Mouse (Mus musculus) forebrain, embryonic 12.5 days (tissue): ENCODE measurements at regions not wholly inside any gene's neighbourhood (a gene's known extent, or its start where the extent isn't known, plus 50 kb on each side); places are given as distances from the start of the nearest gene placed in this dataset.

Source experiments
- ATAC-seq: fragments of 200-750 bp; cut with Nextera tagmentation; 2 replicates; pipeline ENCODE4 v1.8.0; 2017; ENCODE audit warnings: moderate TSS enrichment; ENCODE audit not compliant: low FRiP score
- H3K27ac ChIP-seq: fragments of 300-500 bp; sonication (generic); 2 replicates; pipeline ENCODE4 v1.5.1; 2016; ENCODE audit warnings: mild to moderate bottlenecking
- H3K27me3 ChIP-seq: fragments of 300-500 bp; sonication (generic); 2 replicates; pipeline ENCODE4 v1.6.1; 2016; ENCODE audit warnings: mild to moderate bottlenecking
- H3K36me3 ChIP-seq: fragments of 300-500 bp; sonication (generic); replicated peaks from 2 replicates; pipeline ENCODE4 v1.6.1; 2016; ENCODE audit warnings: mild to moderate bottlenecking
- H3K4me1 ChIP-seq: fragments of 300-500 bp; sonication (generic); 2 replicates; pipeline ENCODE4 v1.6.1; 2016
- H3K4me2 ChIP-seq: fragments of 300-500 bp; sonication (generic); 2 replicates; pipeline ENCODE4 v1.6.1; 2016; ENCODE audit warnings: mild to moderate bottlenecking, moderate library complexity
- H3K4me3 ChIP-seq: fragments of 300-500 bp; sonication (generic); replicated peaks from 2 replicates; pipeline ENCODE4 v1.5.1; 2016; ENCODE audit warnings: mild to moderate bottlenecking
- H3K9ac ChIP-seq: fragments of 300-500 bp; sonication (generic); 2 replicates; pipeline ENCODE4 v1.6.1; 2016; ENCODE audit warnings: mild to moderate bottlenecking
- H3K9me3 ChIP-seq: fragments of 300-500 bp; sonication (generic); 2 replicates; pipeline ENCODE4 v1.6.1; 2016
- WGBS: fragments of 180-500 bp; shearing (Covaris S2); methylation state at CpG from one replicate; pipeline ENCODE4 v1.1.7; 2016; 5-methylcytosine and 5-hydroxymethylcytosine counted together

- no peak for ATAC-seq
- Histone ChIP-seq H3K27me3 (no peaks in the 10 kb centered on the region), H3K9me3 (0 out of 2 replicates have a peak, but pooled peaks cover 3% of the 10 kb centered on the region), H3K4me3 (no peak overlapping the region), H3K4me2 (no peak overlapping the region), H3K36me3 (no peaks in the 10 kb centered on the region), H3K9ac (no peak overlapping the region), H3K27ac (peak overlapping the region; percentile 33), H3K4me1 (peaks cover 24% of the 10 kb centered on the region)
- 67% methylated on average over 10 of the region's 10 CpGs for WGBS
Observed at GRCm38 (mm10) chr12:79905828-79906737, 206.7 kb downstream of the Zfp36l1 start.

- no peak for ATAC-seq
- Histone ChIP-seq H3K27ac (no peak overlapping the region), H3K36me3 (no peaks in the 10 kb centered on the region), H3K9me3 (0 out of 2 replicates have a peak, but pooled peaks cover 4% of the 10 kb centered on the region), H3K9ac (no peak overlapping the region), H3K4me3 (no peak overlapping the region), H3K27me3 (no peaks in the 10 kb centered on the region), H3K4me1 (peaks cover 14% of the 10 kb centered on the region), H3K4me2 (no peak overlapping the region)
- 66% methylated on average over 2 of the region's 2 CpGs for WGBS
Observed at GRCm38 (mm10) chr12:79904913-79905549, 207.8 kb downstream of the Zfp36l1 start.

GRCm38 (mm10) chr12:79902761-79903160 lies 210.1 kb downstream of the Zfp36l1 start:
- Histone ChIP-seq H3K27ac (peak overlapping the region; percentile 62; the same call in 1 of the 2 replicates), H3K4me1 (peaks cover 27% of the 10 kb centered on the region)
- WGBS = 80% methylated on average over 7 of the region's 7 CpGs

GRCm38 (mm10) chr12:79902163-79902562 lies 210.7 kb downstream of the Zfp36l1 start:
- ATAC-seq = no peak
- 45% methylated on average over 7 of the region's 7 CpGs for WGBS
- H3K27ac ChIP-seq = peak overlapping the region; percentile 62

More at GRCm38 (mm10) chr12:79902761-79903160, 210.1 kb downstream of the Zfp36l1 start:
- H3K9ac ChIP-seq = no peak overlapping the region
- ATAC-seq = no peak
- no peak overlapping the region for H3K4me3 ChIP-seq
- no peaks in the 10 kb centered on the region for H3K36me3 ChIP-seq
- H3K9me3 ChIP-seq = 0 out of 2 replicates have a peak, but pooled peaks cover 9% of the 10 kb centered on the region
- no peaks in the 10 kb centered on the region for H3K27me3 ChIP-seq
- no peak overlapping the region for H3K4me2 ChIP-seq

GRCm38 (mm10) chr12:79898198-79898930 lies 214.4 kb downstream of the Zfp36l1 start:
- no peak for ATAC-seq
- peak overlapping the region; percentile 77 for H3K27ac ChIP-seq
- H3K27me3 ChIP-seq = no peaks in the 10 kb centered on the region
- no peak overlapping the region for H3K4me2 ChIP-seq
- H3K4me3 ChIP-seq = no peak overlapping the region
- no peaks in the 10 kb centered on the region for H3K36me3 ChIP-seq
- 11% methylated on average over 12 of the region's 12 CpGs for WGBS
- 0 out of 2 replicates have a peak, but pooled peaks cover 7% of the 10 kb centered on the region for H3K9me3 ChIP-seq
- H3K4me1 ChIP-seq = peaks cover 48% of the 10 kb centered on the region
- H3K9ac ChIP-seq = no peak overlapping the region

More at GRCm38 (mm10) chr12:79902163-79902562, 210.7 kb downstream of the Zfp36l1 start:
- no peak overlapping the region for H3K9ac ChIP-seq
- no peak overlapping the region for H3K4me3 ChIP-seq
- no peak overlapping the region for H3K4me2 ChIP-seq
- H3K9me3 ChIP-seq = 0 out of 2 replicates have a peak, but pooled peaks cover 7% of the 10 kb centered on the region
- no peaks in the 10 kb centered on the region for H3K27me3 ChIP-seq
- peaks cover 26% of the 10 kb centered on the region for H3K4me1 ChIP-seq
- H3K36me3 ChIP-seq = no peaks in the 10 kb centered on the region

- Histone ChIP-seq H3K36me3 (no peaks in the 10 kb centered on the region), H3K4me3 (no peak overlapping the region), H3K27me3 (no peaks in the 10 kb centered on the region), H3K4me2 (no peak overlapping the region), H3K9me3 (0 out of 2 replicates have a peak, but pooled peaks cover 7% of the 10 kb centered on the region), H3K27ac (peak overlapping the region; percentile 76), H3K4me1 (peaks cover 41% of the 10 kb centered on the region), H3K9ac (0 out of 2 replicates have a peak overlapping the region, but pooled peaks have one; percentile 18)
- ATAC-seq = peak; percentile 43; the same call in 1 of the 2 replicates
- 16% methylated on average over 6 of the region's 6 CpGs for WGBS
Observed at GRCm38 (mm10) chr12:79895975-79896374, 216.8 kb downstream of the Zfp36l1 start.

- no peak overlapping the region for H3K4me2 ChIP-seq
- peaks cover 45% of the 10 kb centered on the region for H3K4me1 ChIP-seq
- H3K27ac ChIP-seq = peak overlapping the region; percentile 50; the same call in 1 of the 2 replicates
- H3K27me3 ChIP-seq = no peaks in the 10 kb centered on the region
- H3K9me3 ChIP-seq = 0 out of 2 replicates have a peak, but pooled peaks cover 7% of the 10 kb centered on the region
- H3K36me3 ChIP-seq = no peaks in the 10 kb centered on the region
- peak; percentile 67; the same call in 1 of the 2 replicates for ATAC-seq
- H3K9ac ChIP-seq = no peak overlapping the region
- 10% methylated on average over 7 of the region's 7 CpGs for WGBS
- H3K4me3 ChIP-seq = no peak overlapping the region
Observed at GRCm38 (mm10) chr12:79895324-79895723, 217.5 kb downstream of the Zfp36l1 start.

- Histone ChIP-seq H3K4me3 (no peak overlapping the region), H3K4me2 (no peak overlapping the region), H3K36me3 (no peaks in the 10 kb centered on the region), H3K9ac (no peak overlapping the region), H3K27ac (no peak overlapping the region), H3K4me1 (peaks cover 32% of the 10 kb centered on the region), H3K9me3 (no peaks in the 10 kb centered on the region), H3K27me3 (no peaks in the 10 kb centered on the region)
- WGBS = 94% methylated on average over 8 of the region's 8 CpGs
- ATAC-seq = no peak
Observed at GRCm38 (mm10) chr12:79892871-79893270, 219.9 kb downstream of the Zfp36l1 start.

- Histone ChIP-seq H3K9me3 (no peaks in the 10 kb centered on the region), H3K9ac (no peak overlapping the region), H3K27ac (no peak overlapping the region), H3K36me3 (no peaks in the 10 kb centered on the region), H3K4me1 (peaks cover 29% of the 10 kb centered on the region), H3K4me2 (no peak overlapping the region), H3K27me3 (no peaks in the 10 kb centered on the region), H3K4me3 (no peak overlapping the region)
- 76% methylated on average over 4 of the region's 4 CpGs for WGBS
- no peak for ATAC-seq
Observed at GRCm38 (mm10) chr12:79891942-79892341, 220.9 kb downstream of the Zfp36l1 start.

- no peaks in the 10 kb centered on the region for H3K36me3 ChIP-seq
- H3K4me2 ChIP-seq = no peak overlapping the region
- H3K27me3 ChIP-seq = no peaks in the 10 kb centered on the region
- no peak overlapping the region for H3K9ac ChIP-seq
- 34% methylated on average over 4 of the region's 4 CpGs for WGBS
- H3K9me3 ChIP-seq = no peaks in the 10 kb centered on the region
- no peak overlapping the region for H3K4me3 ChIP-seq
- ATAC-seq = no peak
- peak overlapping the region; percentile 6; the same call in 1 of the 2 replicates for H3K27ac ChIP-seq
- H3K4me1 ChIP-seq = peaks cover 20% of the 10 kb centered on the region
Observed at GRCm38 (mm10) chr12:79890887-79891286, 221.9 kb downstream of the Zfp36l1 start.

GRCm38 (mm10) chr12:79890291-79890690 lies 222.5 kb downstream of the Zfp36l1 start:
- Histone ChIP-seq H3K4me2 (no peak overlapping the region), H3K27ac (no peak overlapping the region), H3K9me3 (no peaks in the 10 kb centered on the region), H3K27me3 (no peaks in the 10 kb centered on the region), H3K4me3 (no peak overlapping the region), H3K4me1 (peaks cover 14% of the 10 kb centered on the region), H3K36me3 (no peaks in the 10 kb centered on the region), H3K9ac (no peak overlapping the region)
- 90% methylated on average over 7 of the region's 7 CpGs for WGBS
- no peak for ATAC-seq

- Histone ChIP-seq H3K36me3 (no peaks in the 10 kb centered on the region), H3K4me3 (no peak overlapping the region), H3K4me2 (no peak overlapping the region), H3K9ac (no peak overlapping the region), H3K9me3 (no peaks in the 10 kb centered on the region), H3K27me3 (no peaks in the 10 kb centered on the region), H3K4me1 (peaks cover 7% of the 10 kb centered on the region), H3K27ac (no peak overlapping the region)
- WGBS = 89% methylated on average over 4 of the region's 4 CpGs
- ATAC-seq = no peak
Observed at GRCm38 (mm10) chr12:79888812-79889211, 224.0 kb downstream of the Zfp36l1 start.
